Mouse (Mus musculus) adrenal gland, adult (tissue): ENCODE measurements around the gene Anks3.

Experiments
- DNase-seq, 2 experiments: peaks; one replicate each; pipeline ENCODE4 v3.0.0; 2022 to 2023; ENCODE audit warnings: low spot score in 1 of 2; ENCODE audit not compliant: inconsistent age in 2 of 2

The Anks3 gene

GRCm38 (mm10) chr16:4963797-4964709 lies at the start of gene Anks3:
TSS of gene Anks3 (minus strand) at chr16:4964205.
- peak; percentile 99 for DNase-seq

GRCm38 (mm10) chr16:5013054-5013838 lies 49.2 kb upstream of the Anks3 start, which contains the start of gene Rogdi:
TSS of gene Rogdi (minus strand) at chr16:5013553.
- peak; percentile 99 for DNase-seq

- DNase-seq = peak in 1 of 2 experiments; percentile 38
These were observed 48.3 kb upstream of the Anks3 start for GRCm38 (mm10) chr16:5012036-5013005.

GRCm38 (mm10) chr16:5011285-5011684 lies 47.3 kb upstream of the Anks3 start:
- no peak for DNase-seq

GRCm38 (mm10) chr16:5010371-5010935 lies 46.4 kb upstream of the Anks3 start:
- no peak for DNase-seq

GRCm38 (mm10) chr16:5008076-5008475 lies 44.1 kb upstream of the Anks3 start:
- no peak for DNase-seq

- no peak for DNase-seq
These were observed 43.5 kb upstream of the Anks3 start for GRCm38 (mm10) chr16:5007492-5007891.

- no peak for DNase-seq
These were observed 43.1 kb upstream of the Anks3 start, which contains the start of gene Smim22 for GRCm38 (mm10) chr16:5007067-5007466. TSS of gene Smim22 (plus strand) at chr16:5007288.

GRCm38 (mm10) chr16:5000611-5001010 lies 36.6 kb upstream of the Anks3 start:
- no peak for DNase-seq

GRCm38 (mm10) chr16:4998984-4999383 lies 35.0 kb upstream of the Anks3 start:
- no peak for DNase-seq

- peak in 1 of 2 experiments; percentile 50 for DNase-seq
These were observed 33.5 kb upstream of the Anks3 start, which contains the start of gene Sept12 for GRCm38 (mm10) chr16:4997553-4997952. TSS of gene Sept12 (minus strand) at chr16:4997852.

- DNase-seq = peak; percentile 56 to 65
These were observed 29.3 kb upstream of the Anks3 start for GRCm38 (mm10) chr16:4993276-4993675.

- no peak for DNase-seq
These were observed 20.7 kb upstream of the Anks3 start for GRCm38 (mm10) chr16:4984717-4985116.

- DNase-seq = peak; percentile 38 to 74
These were observed 15.9 kb upstream of the Anks3 start for GRCm38 (mm10) chr16:4979755-4980380.

- peak in 1 of 2 experiments; percentile 25 for DNase-seq
These were observed 14.5 kb upstream of the Anks3 start for GRCm38 (mm10) chr16:4978275-4979051.

GRCm38 (mm10) chr16:4976180-4976579 lies 12.2 kb upstream of the Anks3 start:
- DNase-seq = no peak

GRCm38 (mm10) chr16:4974521-4974920 lies 10.5 kb upstream of the Anks3 start:
- DNase-seq = no peak

GRCm38 (mm10) chr16:4971626-4972025 lies 7.6 kb upstream of the Anks3 start:
- DNase-seq = no peak
